Mouse (Mus musculus): ENCODE measurements at regions not wholly inside any gene's neighbourhood (a gene's known extent, or its start where the extent isn't known, plus 50 kb on each side); places are given as distances from the start of the nearest gene placed in this dataset.

DNA sequence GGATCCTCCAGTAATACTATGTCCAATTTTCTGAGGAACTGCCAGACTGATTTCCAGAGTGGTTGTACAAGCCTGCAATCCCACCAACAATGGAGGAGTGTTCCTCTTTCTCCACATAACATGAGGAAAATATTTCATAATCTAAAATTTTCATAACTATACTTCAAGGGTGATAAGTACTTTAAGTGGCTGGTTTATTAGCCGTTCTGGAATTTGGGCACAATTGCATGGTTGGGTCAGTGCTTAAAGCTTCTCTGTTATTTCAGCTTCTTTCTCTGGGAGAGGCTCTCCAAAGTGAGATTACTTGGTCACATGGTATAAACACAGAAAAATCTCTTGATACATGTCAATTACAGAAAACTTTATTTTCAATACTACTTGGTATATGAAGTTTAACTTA, 2115.9 kb downstream of the 4930444P10Rik start:
- TF ChIP-seq CTCF (IDR thresholded peaks at IDR 0.05; ENCODE audit: low read depth, low read length) (no peak), POLR2A (IDR thresholded peaks at IDR 0.05; ENCODE audit: borderline replicate concordance, low read depth, low read length) (no peak)

Measured in bone marrow macrophage, adult 2 months (primary cell).